Mouse (Mus musculus) heart, embryonic 10.5 days (tissue): ENCODE data around the gene Zfp276. TPM values are rescaled to one million over a fixed set of nuclear protein-coding genes. Genes with fewer than 3 reads are reported as not detected.
A peak's percentile ranks its signal among the peaks of the same experiment; 100 is the strongest.

Experiments
- DNase-seq: peaks from one replicate; pipeline ENCODE4 v3.0.0-alpha.2; 2017; ENCODE audit warnings: low spot score
- H3K27ac ChIP-seq: fragments of 300-500 bp; sonication (generic); 2 replicates; pipeline ENCODE4 v1.5.1; 2016; ENCODE audit warnings: mild to moderate bottlenecking
- H3K27me3 ChIP-seq: fragments of 300-500 bp; sonication (generic); 2 replicates; pipeline ENCODE4 v1.6.1; 2016; ENCODE audit warnings: mild to moderate bottlenecking; ENCODE audit not compliant: poor library complexity, insufficient read depth, severe bottlenecking
- H3K36me3 ChIP-seq: fragments of 300-500 bp; sonication (generic); 2 replicates; pipeline ENCODE4 v1.6.1; 2016; ENCODE audit warnings: mild to moderate bottlenecking, moderate library complexity
- H3K4me1 ChIP-seq: fragments of 300-500 bp; sonication (generic); 2 replicates; pipeline ENCODE4 v1.6.1; 2016; ENCODE audit warnings: mild to moderate bottlenecking
- H3K4me3 ChIP-seq: fragments of 300-500 bp; sonication (generic); 2 replicates; pipeline ENCODE4 v1.5.1; 2016; ENCODE audit warnings: mild to moderate bottlenecking, moderate library complexity
- H3K9me3 ChIP-seq: fragments of 300-500 bp; sonication (generic); 2 replicates; pipeline ENCODE4 v1.6.1; 2016; ENCODE audit warnings: mild to moderate bottlenecking, moderate library complexity
- WGBS: fragments of 180-500 bp; shearing (Covaris S2); methylation state at CpG from one replicate; pipeline ENCODE4 v1.1.7; 2016; 5-methylcytosine and 5-hydroxymethylcytosine counted together
- polyA plus RNA-seq: library from polyadenylated mRNA; unstranded; fragments of >200 nt; fragmentation: Nextera tagmentation; extraction: Ambion mirVana; gene quantifications from 2 replicates; pipeline ENCODE4 v1.2.1, GENCODE M21; 2016

The Zfp276 gene
- polyA plus RNA-seq, 1 experiment from 2014 or later = 21.4 TPM

DNA sequence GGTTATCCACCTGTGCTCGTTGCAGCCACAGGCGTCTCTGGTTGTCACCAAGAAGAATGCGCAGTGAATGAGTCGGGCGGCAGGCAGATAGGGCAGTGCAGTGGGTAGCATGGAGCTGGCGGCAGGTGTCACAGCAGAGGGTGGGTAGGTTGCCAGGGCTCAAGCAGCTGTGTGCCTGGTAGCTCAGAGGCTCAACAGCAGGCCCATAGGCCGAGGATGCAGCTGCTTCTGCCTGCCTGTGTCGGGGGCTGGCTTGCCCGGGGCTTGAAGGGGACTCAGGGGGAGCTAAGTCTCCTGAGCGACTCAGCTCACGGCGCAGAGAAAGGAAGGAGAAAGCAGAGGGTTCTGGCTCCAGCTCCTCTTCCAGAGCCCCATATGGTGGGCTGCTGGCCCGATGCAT, 20.7 kb upstream of the Zfp276 start:
- Histone ChIP-seq H3K27ac (no peak overlapping the region), H3K4me1 (peaks cover 31% of the 10 kb centered on the region), H3K36me3 (peaks cover 24% of the 10 kb centered on the region), H3K9me3 (no peaks in the 10 kb centered on the region), H3K27me3 (peaks cover 45% of the 10 kb centered on the region), H3K4me3 (no peak overlapping the region)
- WGBS = 62% methylated on average over 13 of the region's 13 CpGs
- no peak for DNase-seq

DNA sequence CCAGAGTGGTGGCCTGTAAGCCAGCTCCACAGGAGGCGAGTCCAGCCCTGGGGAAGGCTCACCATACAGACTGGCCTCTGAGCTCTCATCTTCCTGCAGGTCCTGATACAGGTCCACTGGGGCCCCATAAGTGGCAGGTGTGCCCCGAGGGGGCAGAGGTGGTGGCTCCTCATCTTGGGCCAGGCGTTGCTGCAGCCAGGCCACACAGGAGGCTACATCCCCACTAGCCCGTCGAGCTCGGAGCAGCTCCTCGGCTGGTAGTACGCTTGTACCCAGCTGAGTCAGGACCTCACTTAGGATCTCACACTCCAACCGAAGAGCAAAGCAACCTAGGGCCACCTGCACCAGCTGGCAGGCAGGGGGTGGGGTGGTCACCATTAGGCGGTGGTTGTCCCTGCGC, 20.2 kb upstream of the Zfp276 start:
- no peak overlapping the region for H3K4me3 ChIP-seq
- peaks cover 19% of the 10 kb centered on the region for H3K36me3 ChIP-seq
- peaks cover 31% of the 10 kb centered on the region for H3K4me1 ChIP-seq
- no peak for DNase-seq
- WGBS = 79% methylated on average over 11 of the region's 11 CpGs
- H3K27me3 ChIP-seq = peaks cover 45% of the 10 kb centered on the region
- no peaks in the 10 kb centered on the region for H3K9me3 ChIP-seq
- no peak overlapping the region for H3K27ac ChIP-seq

DNA sequence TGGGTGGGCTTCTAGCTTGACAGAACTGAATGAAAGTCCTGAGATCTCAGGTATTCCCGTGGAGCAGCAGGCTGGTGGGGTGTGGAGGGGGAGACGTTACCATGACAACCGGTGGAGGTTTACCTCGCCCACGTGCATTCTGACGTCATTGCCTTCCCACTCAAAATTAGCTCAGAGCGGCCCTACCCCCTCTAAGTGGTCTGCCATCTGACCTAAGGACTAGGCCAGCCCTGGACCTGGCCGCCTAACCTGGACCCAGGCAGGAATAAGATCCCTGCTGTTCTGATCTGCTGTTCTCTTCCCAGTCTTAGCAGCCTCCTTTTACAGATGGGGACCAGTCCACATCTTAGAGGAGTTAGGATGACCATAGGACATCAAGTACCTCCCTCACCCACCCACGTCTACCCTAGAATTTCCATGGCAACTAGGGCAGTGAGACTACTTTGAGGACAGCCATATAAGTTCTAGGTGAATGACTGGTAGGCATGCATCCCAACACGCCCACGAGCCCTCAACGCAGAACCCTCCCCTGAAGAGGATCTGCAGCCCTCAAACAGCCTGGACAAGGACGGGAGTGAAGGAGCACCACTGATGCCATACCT, 19.0 kb upstream of the Zfp276 start:
- peak overlapping the region; percentile 69 for H3K4me3 ChIP-seq
- no peaks in the 10 kb centered on the region for H3K9me3 ChIP-seq
- peaks cover 45% of the 10 kb centered on the region for H3K27me3 ChIP-seq
- DNase-seq = no peak
- H3K4me1 ChIP-seq = peaks cover 31% of the 10 kb centered on the region
- H3K36me3 ChIP-seq = peaks cover 8% of the 10 kb centered on the region; the same call in 1 of the 2 replicates
- 39% methylated on average over 13 of the region's 13 CpGs for WGBS
- H3K27ac ChIP-seq = peak overlapping the region; percentile 69; the same call in 1 of the 2 replicates

DNA sequence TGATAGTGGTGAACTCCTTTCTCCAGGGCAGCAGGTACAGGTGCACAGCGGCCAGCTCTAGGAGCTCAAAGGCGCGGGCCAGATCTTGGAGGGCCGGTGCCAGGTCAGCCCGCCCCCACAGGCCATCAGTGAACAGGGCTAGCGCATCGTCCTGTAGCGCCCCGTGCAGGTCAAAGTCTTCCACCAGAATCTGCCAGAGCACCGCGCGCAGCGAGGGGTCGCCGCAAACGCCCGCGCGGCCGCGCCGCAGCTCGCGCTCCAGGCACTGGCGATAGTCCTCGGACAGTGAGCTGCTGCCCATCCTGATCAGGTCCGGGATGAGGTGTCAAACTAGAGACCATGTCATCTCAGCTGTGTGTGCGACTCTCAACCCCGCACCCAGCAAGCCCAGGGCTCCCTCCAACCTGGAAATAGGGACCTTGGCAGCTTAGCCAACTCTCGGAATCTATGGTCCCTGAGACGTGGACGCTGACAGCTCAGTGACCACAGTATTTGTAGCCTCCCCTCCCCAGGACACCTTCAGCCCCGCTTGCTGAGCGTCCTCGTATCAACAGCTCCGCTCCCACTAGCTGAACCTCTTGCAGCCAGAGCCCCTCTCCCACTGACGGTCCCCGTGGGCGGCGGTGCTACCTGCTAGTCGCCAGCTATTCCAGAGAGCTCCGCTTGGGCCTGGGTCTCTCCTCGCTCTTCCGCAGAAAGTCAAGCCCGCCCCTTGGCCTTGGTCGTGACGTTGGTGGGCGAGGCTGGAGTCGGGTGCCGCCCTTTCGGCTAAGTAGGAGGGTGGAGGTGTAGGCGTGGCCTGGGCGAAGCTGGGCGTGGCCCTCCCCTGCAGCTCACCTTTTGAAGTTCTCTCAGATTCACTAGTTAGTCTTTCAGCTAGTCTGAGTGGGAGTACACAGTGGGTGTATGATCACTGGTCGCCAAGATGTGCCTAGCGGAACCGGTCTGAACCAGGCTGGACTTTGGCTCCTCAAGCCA, 18.2 kb upstream of the Zfp276 start, which contains the start of gene Spata2l:
TSS of gene Spata2l (minus strand) at position 714 of the 978 bp plus-strand sequence.
- peak within 1 kb of the TSS; percentile 69 for H3K27ac ChIP-seq
- peak; percentile 97 for DNase-seq
- peaks cover 45% of the 10 kb centered on the region for H3K27me3 ChIP-seq
- H3K36me3 ChIP-seq = 0 out of 2 replicates have a peak, but pooled peaks cover 4% of the 10 kb centered on the region
- no peaks in the 10 kb centered on the region for H3K9me3 ChIP-seq
- peak within 1 kb of the TSS; percentile 69 for H3K4me3 ChIP-seq
- peaks cover 31% of the 10 kb centered on the region for H3K4me1 ChIP-seq
- 3% methylated on average over 57 of the region's 57 CpGs for WGBS

DNA sequence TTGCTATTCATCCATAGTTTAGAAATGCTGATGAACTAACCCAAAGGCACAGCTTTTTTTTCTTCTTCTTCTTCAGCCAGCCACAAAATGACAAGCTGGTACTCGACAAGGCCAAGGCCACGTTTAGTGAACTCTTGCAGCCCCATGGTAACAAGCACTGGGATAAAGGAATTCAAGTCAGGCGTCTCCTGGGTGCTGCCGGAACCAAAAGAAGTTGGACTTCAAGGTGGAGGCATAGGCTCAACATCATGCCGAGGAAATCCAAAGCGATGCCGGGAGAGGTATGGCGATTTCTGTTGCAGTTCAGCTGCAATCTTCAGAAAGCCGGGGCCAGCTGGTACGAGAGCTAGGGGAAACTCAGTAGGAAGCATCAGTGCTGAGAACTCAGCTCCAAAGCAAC, 14.6 kb upstream of the Zfp276 start:
- H3K36me3 ChIP-seq = peaks cover 31% of the 10 kb centered on the region
- DNase-seq = no peak
- H3K4me3 ChIP-seq = no peak overlapping the region
- H3K27me3 ChIP-seq = peaks cover 25% of the 10 kb centered on the region
- H3K4me1 ChIP-seq = peaks cover 20% of the 10 kb centered on the region
- 86% methylated on average over 10 of the region's 10 CpGs for WGBS
- no peak overlapping the region for H3K27ac ChIP-seq
- no peaks in the 10 kb centered on the region for H3K9me3 ChIP-seq

DNA sequence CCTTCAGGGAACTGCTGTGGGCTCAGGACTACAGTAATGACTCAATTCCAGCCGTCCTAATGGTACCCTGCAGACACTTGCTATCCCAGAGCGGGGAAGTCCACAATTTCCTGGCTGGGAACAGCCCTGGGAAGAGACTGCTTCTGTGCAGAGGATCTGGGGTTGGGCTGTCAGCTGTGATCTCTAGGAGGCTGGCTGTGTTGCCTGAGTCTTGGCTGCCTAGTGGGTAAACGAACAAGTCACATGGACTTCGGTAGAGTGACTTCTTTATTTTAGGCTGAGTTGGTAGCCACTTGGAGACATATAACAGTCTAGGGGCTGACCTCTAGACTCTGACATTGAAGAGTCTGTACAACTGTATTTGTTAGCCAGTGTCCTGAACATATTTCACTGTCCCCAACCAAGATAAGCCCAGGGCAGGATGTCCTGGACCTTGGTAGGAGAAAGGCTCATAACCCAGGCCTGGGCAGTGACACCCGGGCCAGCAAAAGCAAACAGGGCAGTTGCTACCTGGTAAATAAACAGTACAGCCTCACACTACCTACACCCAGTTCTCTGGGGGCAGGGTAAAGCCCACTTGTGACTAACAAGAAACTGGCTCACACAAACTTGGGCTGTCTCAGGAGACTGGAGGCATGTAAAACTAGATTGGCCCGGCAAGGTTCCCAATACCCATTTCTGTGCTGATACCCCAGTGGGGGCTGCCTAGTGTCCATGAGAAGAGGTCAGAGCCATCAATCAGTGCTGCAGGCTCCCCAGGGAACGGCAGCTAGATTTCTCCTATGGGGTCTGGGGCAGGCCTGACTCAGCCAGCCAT, 11.7 kb upstream of the Zfp276 start:
- H3K27me3 ChIP-seq = peaks cover 3% of the 10 kb centered on the region; the same call in 1 of the 2 replicates
- WGBS = 83% methylated on average over 7 of the region's 7 CpGs
- no peak overlapping the region for H3K4me3 ChIP-seq
- no peaks in the 10 kb centered on the region for H3K9me3 ChIP-seq
- no peak for DNase-seq
- H3K27ac ChIP-seq = no peak overlapping the region
- H3K4me1 ChIP-seq = no peaks in the 10 kb centered on the region
- peaks cover 60% of the 10 kb centered on the region for H3K36me3 ChIP-seq

DNA sequence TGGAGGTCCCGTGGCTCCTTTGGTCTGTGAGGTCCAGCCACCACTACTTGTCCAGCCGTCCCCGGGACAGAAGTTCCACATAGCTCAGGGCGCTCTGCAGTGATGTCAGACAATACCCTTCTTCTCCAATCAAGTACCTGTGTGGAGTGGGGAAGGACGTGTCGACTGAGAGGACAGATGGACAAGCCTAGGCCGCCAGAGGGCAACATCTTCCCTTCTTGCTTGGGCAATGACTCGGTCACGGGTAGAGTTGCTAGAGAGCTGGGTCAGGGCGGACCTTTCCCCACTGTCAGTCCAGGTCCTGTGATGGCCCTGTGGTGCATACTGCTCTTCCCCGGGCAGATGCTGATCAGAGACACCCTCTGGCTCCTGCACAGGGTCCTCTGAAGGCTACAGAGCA, 10.9 kb upstream of the Zfp276 start:
- WGBS = 62% methylated on average over 11 of the region's 11 CpGs
- Histone ChIP-seq H3K4me3 (no peak overlapping the region), H3K27me3 (no peaks in the 10 kb centered on the region), H3K4me1 (no peaks in the 10 kb centered on the region), H3K36me3 (peaks cover 68% of the 10 kb centered on the region), H3K27ac (no peak overlapping the region), H3K9me3 (no peaks in the 10 kb centered on the region)
- no peak for DNase-seq

DNA sequence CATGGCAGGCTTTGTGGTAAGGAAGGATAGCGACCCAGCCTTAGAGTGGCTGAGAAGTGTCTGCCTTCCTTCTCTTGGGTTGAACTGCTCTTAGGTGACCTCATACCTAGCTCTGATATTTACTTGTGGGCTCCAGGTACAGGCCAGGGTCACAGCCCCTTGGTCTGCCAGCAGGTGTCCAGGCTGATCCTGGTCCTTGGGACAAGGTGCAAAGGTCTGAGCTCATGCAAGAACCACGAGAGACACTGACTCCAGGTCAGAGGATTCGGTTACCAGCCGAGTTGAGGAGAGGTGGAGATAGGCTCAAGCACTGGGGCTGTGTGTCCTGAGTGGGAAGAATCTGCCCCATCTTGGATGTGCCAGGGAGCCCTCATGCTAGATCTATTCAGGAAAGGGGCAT, 9.6 kb upstream of the Zfp276 start:
- Histone ChIP-seq H3K4me1 (no peaks in the 10 kb centered on the region), H3K27me3 (no peaks in the 10 kb centered on the region), H3K9me3 (no peaks in the 10 kb centered on the region), H3K36me3 (peaks cover 81% of the 10 kb centered on the region), H3K27ac (no peak overlapping the region), H3K4me3 (no peak overlapping the region)
- WGBS = 86% methylated on average over 4 of the region's 4 CpGs
- DNase-seq = no peak

DNA sequence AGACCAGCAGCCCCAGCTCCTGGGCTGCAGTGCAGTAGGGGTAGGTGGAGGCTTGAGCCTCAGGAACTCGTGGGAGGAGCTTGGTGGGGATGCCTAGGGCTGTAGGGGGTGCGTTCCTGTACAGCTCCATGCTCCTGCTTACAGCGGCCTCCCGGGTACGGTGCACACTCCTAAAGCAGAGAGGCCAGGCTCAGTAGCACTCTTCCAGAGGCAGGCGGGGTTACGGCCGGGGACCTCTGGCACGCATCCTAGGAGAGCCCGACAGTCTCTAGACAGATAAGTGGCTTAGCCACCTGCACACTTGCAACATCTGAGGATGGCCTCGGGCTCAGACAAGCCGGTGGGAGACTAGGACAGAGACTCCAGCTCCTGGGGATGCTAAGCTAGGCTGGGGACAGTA, 8.5 kb upstream of the Zfp276 start:
- Histone ChIP-seq H3K4me3 (no peak overlapping the region), H3K36me3 (peaks cover 92% of the 10 kb centered on the region), H3K27me3 (no peaks in the 10 kb centered on the region), H3K27ac (no peak overlapping the region), H3K4me1 (no peaks in the 10 kb centered on the region), H3K9me3 (no peaks in the 10 kb centered on the region)
- DNase-seq = no peak
- WGBS = 81% methylated on average over 12 of the region's 12 CpGs

DNA sequence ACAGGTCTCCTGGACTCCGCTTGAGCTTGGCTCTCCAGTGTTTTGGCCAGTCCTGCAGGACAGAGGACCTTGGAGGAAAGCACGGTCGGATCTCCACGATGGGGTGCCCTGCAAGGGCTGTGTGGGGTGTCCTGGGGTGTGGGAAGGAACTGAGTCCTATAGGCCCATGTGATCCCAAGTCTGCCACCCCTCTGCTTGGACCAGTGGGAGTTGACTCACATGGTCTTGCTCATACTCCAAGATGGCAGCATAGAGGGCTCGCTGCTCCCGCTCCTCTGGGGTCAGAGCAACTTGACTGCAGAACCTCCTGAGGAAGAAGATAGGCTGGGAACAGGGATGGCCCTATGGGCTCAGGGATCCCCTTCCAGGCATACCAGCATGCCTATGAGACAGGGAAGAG, 6.2 kb upstream of the Zfp276 start:
- DNase-seq = no peak
- peaks cover 5% of the 10 kb centered on the region for H3K4me1 ChIP-seq
- no peak overlapping the region for H3K4me3 ChIP-seq
- WGBS = 93% methylated on average over 6 of the region's 6 CpGs
- no peak overlapping the region for H3K27ac ChIP-seq
- no peaks in the 10 kb centered on the region for H3K9me3 ChIP-seq
- no peaks in the 10 kb centered on the region for H3K27me3 ChIP-seq
- peaks cover 91% of the 10 kb centered on the region for H3K36me3 ChIP-seq

DNA sequence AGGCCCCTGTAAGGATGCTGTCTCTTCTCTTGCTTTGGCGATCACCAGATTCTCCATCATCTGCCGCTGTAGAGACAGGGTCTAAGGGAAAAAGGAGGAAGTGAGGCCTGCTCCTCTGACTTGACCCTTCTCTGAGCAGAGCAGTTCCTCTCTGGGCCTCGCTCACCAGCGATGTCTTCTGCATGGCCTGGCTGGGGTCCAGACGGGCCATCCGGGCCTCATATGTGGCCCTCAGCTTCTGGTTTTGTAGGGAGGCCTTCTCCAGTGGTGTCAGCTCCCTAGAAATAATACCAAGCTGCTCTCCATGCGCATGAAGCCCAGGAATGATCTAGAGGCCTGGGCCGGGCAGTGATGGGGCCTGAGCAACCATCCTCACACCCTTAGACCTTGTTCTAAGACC, 5.4 kb upstream of the Zfp276 start:
- WGBS = 89% methylated on average over 8 of the region's 8 CpGs
- peaks cover 83% of the 10 kb centered on the region for H3K36me3 ChIP-seq
- no peaks in the 10 kb centered on the region for H3K9me3 ChIP-seq
- H3K27ac ChIP-seq = no peak overlapping the region
- peaks cover 12% of the 10 kb centered on the region for H3K4me1 ChIP-seq
- H3K27me3 ChIP-seq = no peaks in the 10 kb centered on the region
- no peak overlapping the region for H3K4me3 ChIP-seq
- DNase-seq = no peak

DNA sequence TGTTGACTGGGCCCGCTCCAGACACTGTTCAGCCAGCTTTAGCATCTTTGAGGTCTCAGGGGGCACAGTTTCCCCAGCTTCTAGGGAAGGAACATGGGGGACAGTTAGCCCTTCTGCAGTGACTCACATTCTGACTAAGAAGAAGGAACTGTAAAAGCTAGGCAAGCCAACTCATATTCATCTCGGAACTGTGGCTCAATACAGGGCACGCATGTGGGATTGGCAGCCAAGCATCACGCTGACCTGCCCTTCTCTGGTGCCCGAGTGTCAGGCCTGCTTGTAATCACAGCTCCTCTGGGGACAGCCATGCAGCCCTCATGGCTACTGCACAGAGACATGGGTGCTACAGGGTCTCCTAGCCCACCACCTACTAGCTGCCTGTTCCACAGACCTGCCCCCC, 3.1 kb upstream of the Zfp276 start:
- Histone ChIP-seq H3K27me3 (no peaks in the 10 kb centered on the region), H3K9me3 (no peaks in the 10 kb centered on the region), H3K36me3 (peaks cover 64% of the 10 kb centered on the region), H3K4me1 (peaks cover 31% of the 10 kb centered on the region), H3K27ac (no peak overlapping the region), H3K4me3 (no peak overlapping the region)
- DNase-seq = no peak
- WGBS = 88% methylated on average over 5 of the region's 5 CpGs
